Mouse (Mus musculus): ENCODE data around the gene Vmn1r51. TPM values are rescaled to one million over a fixed set of nuclear protein-coding genes. Genes with fewer than 3 reads are reported as not detected.

Vmn1r51 gene
- polyA plus RNA-seq (2014; fragmentation: Illumina TruSeq; extraction: RNeasy Lipid Tissue Mini Kit (QIAGEN cat#74804); ENCODE audit: low read depth, low replicate concordance), result not detected

DNA sequence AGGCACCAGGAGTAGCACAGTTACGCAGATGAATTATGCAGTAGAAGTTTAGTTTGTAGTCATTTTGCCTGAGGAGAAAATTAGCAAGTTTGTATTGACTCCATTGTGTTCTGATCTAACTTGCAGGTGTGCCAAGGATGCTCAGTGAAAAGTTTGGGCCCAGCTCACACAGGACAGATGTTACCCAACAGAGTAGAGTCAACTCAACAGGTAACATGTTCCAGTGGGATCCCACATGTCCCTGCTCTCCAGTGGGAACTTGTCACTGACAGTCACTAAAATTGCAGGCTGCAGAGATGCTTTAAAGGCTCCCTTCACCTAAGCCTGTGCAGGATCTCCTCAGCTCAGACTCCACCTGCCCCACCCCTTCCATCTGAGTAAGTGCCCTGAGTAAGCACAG is at the start of gene Vmn1r51:
Vmn1r51 (plus strand) TSS at position 301 of the 400 bp plus-strand sequence.

DNA sequence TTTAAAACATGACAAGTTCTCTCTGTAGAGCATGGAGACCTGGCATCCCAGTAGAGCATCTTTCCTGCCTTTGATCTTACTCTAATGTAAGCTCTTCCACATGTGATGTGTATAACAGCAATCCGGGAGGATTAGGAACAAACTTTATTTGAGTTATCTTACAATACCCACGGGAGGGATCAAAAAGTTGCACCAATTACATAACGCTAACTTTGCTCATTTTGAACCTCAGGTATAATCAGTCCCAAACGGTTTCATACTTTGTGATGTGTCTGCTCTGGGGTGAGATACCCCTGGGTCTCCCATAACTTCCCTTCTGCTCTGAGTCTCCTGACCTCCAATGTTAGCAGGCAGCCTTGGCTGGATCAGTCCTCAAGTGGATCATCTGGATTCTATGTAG is 44.0 kb upstream of the Vmn1r51 start, which contains the start of gene Vmn1r49:
Vmn1r49 (minus strand) TSS at position 101 of the 400 bp plus-strand sequence.

GRCm38 (mm10) chr6:90101130-90101529 is 21.3 kb upstream of the Vmn1r51 start, which contains the start of gene Vmn1r50:
Gene Vmn1r50 (plus strand): TSS chr6:90101430.

DNA sequence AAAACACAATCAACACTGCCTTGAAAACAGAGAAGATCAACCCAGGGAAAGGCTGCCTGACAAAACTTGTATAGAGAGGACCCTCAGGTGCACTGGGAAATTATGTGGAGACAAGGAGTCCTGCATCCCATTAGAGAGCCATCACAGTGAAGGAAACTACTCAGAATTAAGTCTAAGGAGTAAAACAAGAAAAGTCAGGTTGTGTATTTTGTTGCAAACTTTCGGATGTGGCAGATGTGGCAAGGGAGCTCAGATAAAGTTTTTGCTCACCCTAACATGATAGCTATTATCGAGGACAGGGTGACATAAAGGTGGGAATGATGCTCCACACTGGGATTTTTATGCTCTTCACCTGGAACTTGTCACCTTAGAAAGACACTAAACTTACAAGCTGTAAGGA is 52.1 kb downstream of the Vmn1r51 start, which contains the start of gene Vmn1r52:
Vmn1r52 (plus strand) TSS at position 301 of the 400 bp plus-strand sequence.

Other genes starting within 250 kb of the Vmn1r51 start
- gene Vmn1r42, start 246.2 kb upstream of the Vmn1r51 start, polyA plus RNA-seq (2014; fragmentation: Illumina TruSeq; extraction: RNeasy Lipid Tissue Mini Kit (QIAGEN cat#74804); ENCODE audit: low read depth, low replicate concordance), result not detected
- not detected for gene Vmn1r43, start 246.2 kb upstream of the Vmn1r51 start, polyA plus RNA-seq (2014; fragmentation: Illumina TruSeq; extraction: RNeasy Lipid Tissue Mini Kit (QIAGEN cat#74804); ENCODE audit: low read depth, low replicate concordance)
- not detected for gene Vmn1r44, start 238.9 kb upstream of the Vmn1r51 start, polyA plus RNA-seq (2014; fragmentation: Illumina TruSeq; extraction: RNeasy Lipid Tissue Mini Kit (QIAGEN cat#74804); ENCODE audit: low read depth, low replicate concordance)
- gene Vmn1r45, start 182.0 kb upstream of the Vmn1r51 start, polyA plus RNA-seq (2014; fragmentation: Illumina TruSeq; extraction: RNeasy Lipid Tissue Mini Kit (QIAGEN cat#74804); ENCODE audit: low read depth, low replicate concordance), result not detected
- not detected for gene Vmn1r46, start 153.3 kb upstream of the Vmn1r51 start, polyA plus RNA-seq (2014; fragmentation: Illumina TruSeq; extraction: RNeasy Lipid Tissue Mini Kit (QIAGEN cat#74804); ENCODE audit: low read depth, low replicate concordance)
- not detected for gene Vmn1r47, start 106.4 kb upstream of the Vmn1r51 start, polyA plus RNA-seq (2014; fragmentation: Illumina TruSeq; extraction: RNeasy Lipid Tissue Mini Kit (QIAGEN cat#74804); ENCODE audit: low read depth, low replicate concordance)
- gene Vmn1r48, start 85.8 kb upstream of the Vmn1r51 start, polyA plus RNA-seq (2014; fragmentation: Illumina TruSeq; extraction: RNeasy Lipid Tissue Mini Kit (QIAGEN cat#74804); ENCODE audit: low read depth, low replicate concordance), result not detected
- gene Vmn1r49, start 44.1 kb upstream of the Vmn1r51 start, polyA plus RNA-seq (2014; fragmentation: Illumina TruSeq; extraction: RNeasy Lipid Tissue Mini Kit (QIAGEN cat#74804); ENCODE audit: low read depth, low replicate concordance), result not detected
- not detected for gene Vmn1r50, start 21.2 kb upstream of the Vmn1r51 start, polyA plus RNA-seq (2014; fragmentation: Illumina TruSeq; extraction: RNeasy Lipid Tissue Mini Kit (QIAGEN cat#74804); ENCODE audit: low read depth, low replicate concordance)
- not detected for gene Vmn1r52, start 52.2 kb downstream of the Vmn1r51 start, polyA plus RNA-seq (2014; fragmentation: Illumina TruSeq; extraction: RNeasy Lipid Tissue Mini Kit (QIAGEN cat#74804); ENCODE audit: low read depth, low replicate concordance)
- gene V1ra8, start 80.2 kb downstream of the Vmn1r51 start, polyA plus RNA-seq (2014; fragmentation: Illumina TruSeq; extraction: RNeasy Lipid Tissue Mini Kit (QIAGEN cat#74804); ENCODE audit: low read depth, low replicate concordance), result not detected
- gene Vmn1r53, start 101.8 kb downstream of the Vmn1r51 start, polyA plus RNA-seq (2014; fragmentation: Illumina TruSeq; extraction: RNeasy Lipid Tissue Mini Kit (QIAGEN cat#74804); ENCODE audit: low read depth, low replicate concordance), result not detected
- gene Vmn1r54, start 123.7 kb downstream of the Vmn1r51 start, polyA plus RNA-seq (2014; fragmentation: Illumina TruSeq; extraction: RNeasy Lipid Tissue Mini Kit (QIAGEN cat#74804); ENCODE audit: low read depth, low replicate concordance), result not detected
- not detected for gene BC048671, start 178.6 kb downstream of the Vmn1r51 start, polyA plus RNA-seq (2014; fragmentation: Illumina TruSeq; extraction: RNeasy Lipid Tissue Mini Kit (QIAGEN cat#74804); ENCODE audit: low read depth, low replicate concordance)
- gene Chst13, start 202.6 kb downstream of the Vmn1r51 start, polyA plus RNA-seq (2014; fragmentation: Illumina TruSeq; extraction: RNeasy Lipid Tissue Mini Kit (QIAGEN cat#74804); ENCODE audit: low read depth, low replicate concordance), result 1.4 TPM
- 113 TPM for gene Uroc1, start 210.7 kb downstream of the Vmn1r51 start, polyA plus RNA-seq (2014; fragmentation: Illumina TruSeq; extraction: RNeasy Lipid Tissue Mini Kit (QIAGEN cat#74804); ENCODE audit: low read depth, low replicate concordance)
- 5.2 TPM for gene Zxdc, start 246.9 kb downstream of the Vmn1r51 start, polyA plus RNA-seq (2014; fragmentation: Illumina TruSeq; extraction: RNeasy Lipid Tissue Mini Kit (QIAGEN cat#74804); ENCODE audit: low read depth, low replicate concordance)

Measured in liver, adult 10 weeks (tissue).